Mouse (Mus musculus) ES-E14 (cell line): ENCODE measurements around the gene Morc3.

ENCODE experiments used
- CHD2 ChIP-seq: IDR thresholded peaks from 2 replicates; pipeline ENCODE4 v1.6.1; 2014; ENCODE audit warnings: mild to moderate bottlenecking, low read depth, low read length, inconsistent platforms
- HCFC1 ChIP-seq: IDR thresholded peaks from 2 replicates; pipeline ENCODE4 v1.6.1; 2012; ENCODE audit warnings: low read length, inconsistent platforms, borderline replicate concordance; ENCODE audit not compliant: insufficient read depth
- MAFK ChIP-seq: IDR thresholded peaks from 2 replicates; pipeline ENCODE4 v1.6.1; 2014; ENCODE audit warnings: mild to moderate bottlenecking, low read depth, low read length, inconsistent platforms; ENCODE audit not compliant: insufficient read depth
- ZC3H11A ChIP-seq: IDR thresholded peaks from 2 replicates; pipeline ENCODE4 v1.6.1; 2012; ENCODE audit warnings: low read depth, mild to moderate bottlenecking, inconsistent platforms, low read length, borderline replicate concordance

DNA sequence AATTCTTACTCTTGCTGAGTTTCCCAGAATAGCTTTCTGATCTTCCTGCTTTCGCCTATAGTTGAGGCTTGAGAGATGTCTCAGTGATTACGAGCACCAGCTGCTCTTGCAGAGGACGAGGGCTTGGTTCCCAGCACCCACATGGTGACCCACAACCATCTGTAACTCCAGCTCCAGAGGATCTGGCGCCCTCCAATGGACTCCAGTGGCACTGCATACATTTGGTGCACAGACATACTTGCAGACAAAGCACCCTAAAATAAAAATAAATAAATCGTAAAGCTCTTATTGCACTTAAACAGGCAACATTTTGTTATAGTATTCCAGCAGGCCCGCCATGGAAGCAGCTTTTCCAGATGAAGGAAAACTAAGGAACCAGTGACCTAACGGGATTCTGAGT lies 47.7 kb upstream of the Morc3 start:
- TF ChIP-seq HCFC1: no peak
- TF ChIP-seq CHD2: no peak
- no peak for TF ChIP-seq MAFK
- no peak for TF ChIP-seq ZC3H11A
